Mouse (Mus musculus) megakaryocyte, embryonic 14.5 days (primary cell): ENCODE data around the gene Fam118a.

Experiments used
- FLI1 ChIP-seq: IDR thresholded peaks from 2 replicates; pipeline ENCODE4 v1.6.1; 2012; ENCODE audit warnings: low read length, inconsistent platforms, mixed read lengths
- GATA1 ChIP-seq: IDR thresholded peaks from 3 replicates; pipeline ENCODE4 v1.6.1; 2012; ENCODE audit warnings: mixed read lengths, low read length, inconsistent platforms, borderline replicate concordance

DNA sequence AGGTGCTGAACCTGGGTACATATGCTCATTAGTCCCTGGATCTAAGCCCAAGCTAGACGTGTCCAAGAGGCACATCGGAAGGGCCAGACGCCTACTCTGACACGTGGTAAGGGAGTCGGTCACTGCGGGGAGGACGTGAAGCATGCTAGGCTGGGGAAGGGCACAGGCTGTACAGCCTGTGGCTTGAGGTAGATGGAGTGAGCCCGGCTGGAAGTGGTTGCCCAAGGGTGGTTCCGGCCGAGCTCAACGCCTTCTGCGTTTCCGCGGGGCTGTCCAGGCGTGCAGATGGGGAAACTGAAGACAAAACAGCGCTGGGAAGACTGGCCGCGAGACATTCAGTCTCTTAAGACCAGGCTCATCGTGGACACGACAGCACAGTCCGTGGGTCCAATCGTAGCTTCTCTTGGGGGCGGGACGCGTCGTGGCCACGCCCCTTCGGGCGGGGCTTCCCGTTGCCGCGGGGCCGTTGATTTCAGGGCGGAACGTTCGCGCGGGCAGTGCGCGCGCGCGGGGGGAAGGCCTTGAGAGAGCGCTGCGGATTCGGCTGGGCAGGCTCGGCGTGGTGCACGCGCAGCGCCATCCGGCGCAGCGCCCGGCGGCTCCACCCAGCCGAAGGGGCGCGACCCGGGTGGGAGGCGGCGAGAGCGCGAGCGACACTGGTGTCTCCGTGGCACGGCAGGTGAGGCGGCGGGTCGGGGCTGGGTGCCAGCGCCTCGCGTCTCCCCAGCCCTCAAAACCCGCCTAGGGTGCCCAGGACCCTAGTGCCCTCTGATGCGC, 8.0 kb downstream of the Fam118a start:
- TF ChIP-seq GATA1: no peak
- TF ChIP-seq FLI1: no peak
